Mouse (Mus musculus) stomach, embryonic 16.5 days (tissue): ENCODE measurements at regions not wholly inside any gene's neighbourhood (a gene's known extent, or its start where the extent isn't known, plus 50 kb on each side); places are given as distances from the start of the nearest gene placed in this dataset.

Experiments used
- ATAC-seq: fragments of 200-750 bp; cut with Nextera tagmentation; 2 replicates; pipeline ENCODE4 v1.8.0; 2017; ENCODE audit warnings: moderate number of reproducible peaks, moderate TSS enrichment; ENCODE audit not compliant: insufficient read depth, low FRiP score
- H3K27ac ChIP-seq: fragments of 300-500 bp; sonication (generic); 2 replicates; pipeline ENCODE4 v1.5.1; 2014; ENCODE audit warnings: low read length
- H3K27me3 ChIP-seq: fragments of 300-500 bp; sonication (generic); 2 replicates; pipeline ENCODE4 v1.6.1; 2014; ENCODE audit warnings: low read length, control low read depth, mixed read lengths; ENCODE audit not compliant: control insufficient read depth, insufficient read depth
- H3K36me3 ChIP-seq: fragments of 300-500 bp; sonication (generic); 2 replicates; pipeline ENCODE4 v1.6.1; 2014; ENCODE audit warnings: low read length; ENCODE audit not compliant: control insufficient read depth, insufficient read depth
- H3K4me1 ChIP-seq: fragments of 300-500 bp; sonication (generic); 2 replicates; pipeline ENCODE4 v1.6.1; 2014; ENCODE audit warnings: low read length, control low read depth, mixed read lengths; ENCODE audit not compliant: control insufficient read depth, insufficient read depth
- H3K4me2 ChIP-seq: fragments of 300-500 bp; sonication (generic); 2 replicates; pipeline ENCODE4 v1.6.1; 2014; ENCODE audit warnings: low read depth, low read length, mixed read lengths
- H3K4me3 ChIP-seq: fragments of 300-500 bp; sonication (generic); replicated peaks from 2 replicates; pipeline ENCODE4 v1.5.1; 2014; ENCODE audit warnings: mild to moderate bottlenecking, low read length
- H3K9ac ChIP-seq: fragments of 300-500 bp; sonication (generic); 2 replicates; pipeline ENCODE4 v1.6.1; 2014; ENCODE audit warnings: low read length
- H3K9me3 ChIP-seq: fragments of 300-500 bp; sonication (generic); replicated peaks from 2 replicates; pipeline ENCODE4 v1.6.1; 2016; ENCODE audit warnings: low read length, control low read depth; ENCODE audit not compliant: control insufficient read depth
- WGBS: fragments of 180-500 bp; shearing (Covaris S2); extraction: QIAGEN DNeasy Blood & Tissue Kit; methylation state at CpG from one replicate; pipeline ENCODE4 v1.1.7; 2014; 5-methylcytosine and 5-hydroxymethylcytosine counted together

- H3K4me1 ChIP-seq, result no peaks in the 10 kb centered on the region; the same call in 1 of the 2 replicates
- no peak overlapping the region for H3K4me2 ChIP-seq
- no peak overlapping the region for H3K27ac ChIP-seq
- H3K9me3 ChIP-seq, result no peaks in the 10 kb centered on the region
- no peaks in the 10 kb centered on the region for H3K36me3 ChIP-seq
- H3K4me3 ChIP-seq, result no peak overlapping the region
- ATAC-seq, result no peak
- no peak overlapping the region for H3K9ac ChIP-seq
- no peaks in the 10 kb centered on the region for H3K27me3 ChIP-seq
- WGBS, result 94% methylated on average over 9 of the region's 9 CpGs
Observed at GRCm38 (mm10) chr12:17481687-17482086, 62.9 kb upstream of the Odc1 start.

- Histone ChIP-seq H3K27me3 (no peaks in the 10 kb centered on the region), H3K4me3 (no peak overlapping the region), H3K27ac (no peak overlapping the region), H3K36me3 (no peaks in the 10 kb centered on the region), H3K9ac (no peak overlapping the region), H3K4me2 (no peak overlapping the region), H3K4me1 (peaks cover under 1% of the 10 kb centered on the region), H3K9me3 (no peaks in the 10 kb centered on the region)
- no peak for ATAC-seq
- 94% methylated on average over 13 of the region's 13 CpGs for WGBS
Observed at GRCm38 (mm10) chr12:17482196-17482595, 62.4 kb upstream of the Odc1 start.

GRCm38 (mm10) chr12:17484448-17484847 lies 60.1 kb upstream of the Odc1 start:
- no peaks in the 10 kb centered on the region for H3K9me3 ChIP-seq
- no peaks in the 10 kb centered on the region for H3K36me3 ChIP-seq
- H3K4me1 ChIP-seq, result peaks cover 2% of the 10 kb centered on the region
- H3K27ac ChIP-seq, result no peak overlapping the region
- H3K9ac ChIP-seq, result no peak overlapping the region
- no peaks in the 10 kb centered on the region for H3K27me3 ChIP-seq
- ATAC-seq, result no peak
- WGBS, result 52% methylated on average over 9 of the region's 9 CpGs
- no peak overlapping the region for H3K4me2 ChIP-seq
- H3K4me3 ChIP-seq, result no peak overlapping the region

GRCm38 (mm10) chr12:17486062-17486770 lies 58.4 kb upstream of the Odc1 start:
- Histone ChIP-seq H3K9me3 (no peaks in the 10 kb centered on the region), H3K9ac (no peak overlapping the region), H3K27me3 (no peaks in the 10 kb centered on the region), H3K4me2 (no peak overlapping the region), H3K4me3 (no peak overlapping the region), H3K27ac (no peak overlapping the region), H3K4me1 (peaks cover 2% of the 10 kb centered on the region), H3K36me3 (no peaks in the 10 kb centered on the region)
- ATAC-seq, result no peak
- WGBS, result 39% methylated on average over 9 of the region's 9 CpGs

- no peaks in the 10 kb centered on the region for H3K27me3 ChIP-seq
- H3K36me3 ChIP-seq, result no peaks in the 10 kb centered on the region
- WGBS, result 39% methylated on average over 1 of the region's 1 CpGs
- H3K9me3 ChIP-seq, result no peaks in the 10 kb centered on the region
- no peak overlapping the region for H3K27ac ChIP-seq
- H3K4me2 ChIP-seq, result no peak overlapping the region
- H3K4me3 ChIP-seq, result no peak overlapping the region
- H3K4me1 ChIP-seq, result peaks cover 2% of the 10 kb centered on the region
- no peak overlapping the region for H3K9ac ChIP-seq
- ATAC-seq, result no peak
Observed at GRCm38 (mm10) chr12:17487336-17487735, 57.3 kb upstream of the Odc1 start.

- peaks cover 2% of the 10 kb centered on the region for H3K4me1 ChIP-seq
- no peak overlapping the region for H3K4me3 ChIP-seq
- no peaks in the 10 kb centered on the region for H3K36me3 ChIP-seq
- WGBS, result 47% methylated on average over 1 of the region's 1 CpGs
- no peak overlapping the region for H3K27ac ChIP-seq
- ATAC-seq, result no peak
- H3K4me2 ChIP-seq, result no peak overlapping the region
- no peak overlapping the region for H3K9ac ChIP-seq
- no peaks in the 10 kb centered on the region for H3K27me3 ChIP-seq
- no peaks in the 10 kb centered on the region for H3K9me3 ChIP-seq
Observed at GRCm38 (mm10) chr12:17488203-17488602, 56.4 kb upstream of the Odc1 start.

- Histone ChIP-seq H3K9ac (no peak overlapping the region), H3K27ac (no peak overlapping the region), H3K4me3 (no peak overlapping the region), H3K4me2 (no peak overlapping the region), H3K27me3 (no peaks in the 10 kb centered on the region), H3K4me1 (peaks cover 2% of the 10 kb centered on the region; the same call in 1 of the 2 replicates), H3K36me3 (no peaks in the 10 kb centered on the region), H3K9me3 (no peaks in the 10 kb centered on the region)
- no peak for ATAC-seq
- 92% methylated on average over 3 of the region's 3 CpGs for WGBS
Observed at GRCm38 (mm10) chr12:17489971-17490370, 54.6 kb upstream of the Odc1 start.

GRCm38 (mm10) chr12:17492574-17492973 lies 52.0 kb upstream of the Odc1 start:
- WGBS, result 59% methylated on average over 4 of the region's 4 CpGs
- Histone ChIP-seq H3K27me3 (no peaks in the 10 kb centered on the region), H3K27ac (no peak overlapping the region), H3K36me3 (no peaks in the 10 kb centered on the region), H3K9ac (no peak overlapping the region), H3K4me2 (no peak overlapping the region), H3K4me3 (no peak overlapping the region), H3K9me3 (no peaks in the 10 kb centered on the region), H3K4me1 (peaks cover 9% of the 10 kb centered on the region)
- no peak for ATAC-seq

- Histone ChIP-seq H3K9ac (no peak overlapping the region), H3K36me3 (no peaks in the 10 kb centered on the region), H3K9me3 (no peaks in the 10 kb centered on the region), H3K27me3 (no peaks in the 10 kb centered on the region), H3K4me1 (peaks cover 9% of the 10 kb centered on the region), H3K4me3 (no peak overlapping the region), H3K4me2 (no peak overlapping the region), H3K27ac (no peak overlapping the region)
- no peak for ATAC-seq
- 80% methylated on average over 7 of the region's 7 CpGs for WGBS
Observed at GRCm38 (mm10) chr12:17493053-17493452, 51.5 kb upstream of the Odc1 start.
